Mouse (Mus musculus) heart, embryonic 16.5 days (tissue): Measurements from ENCODE around the gene Plekhg1. TPM values are rescaled to one million over a fixed set of nuclear protein-coding genes. Genes with fewer than 3 reads are reported as not detected.

Source experiments
- ATAC-seq: fragments of 200-750 bp; cut with Nextera tagmentation; replicated peaks from 2 replicates; pipeline ENCODE4 v1.8.0; 2017; ENCODE audit warnings: moderate number of reproducible peaks; ENCODE audit not compliant: insufficient read depth, low FRiP score; ENCODE audit errors: extremely low read depth
- H3K27ac ChIP-seq: fragments of 300-500 bp; sonication (generic); 2 replicates; pipeline ENCODE4 v1.5.1; 2014; ENCODE audit warnings: mild to moderate bottlenecking, low read length, control low read depth, moderate library complexity
- H3K27me3 ChIP-seq: fragments of 300-500 bp; sonication (generic); 2 replicates; pipeline ENCODE4 v1.6.1; 2014; ENCODE audit warnings: low read length, mixed read lengths; ENCODE audit not compliant: control insufficient read depth, insufficient read depth
- H3K36me3 ChIP-seq: fragments of 300-500 bp; sonication (generic); 2 replicates; pipeline ENCODE4 v1.6.1; 2014; ENCODE audit not compliant: control insufficient read depth, insufficient read depth
- H3K4me1 ChIP-seq: fragments of 300-500 bp; sonication (generic); 2 replicates; pipeline ENCODE4 v1.6.1; 2014; ENCODE audit warnings: low read length, mixed read lengths; ENCODE audit not compliant: control insufficient read depth, insufficient read depth
- H3K4me2 ChIP-seq: fragments of 300-500 bp; sonication (generic); 2 replicates; pipeline ENCODE4 v1.6.1; 2014; ENCODE audit warnings: low read depth, mild to moderate bottlenecking, control low read depth, low read length
- H3K4me3 ChIP-seq: fragments of 300-500 bp; sonication (generic); 2 replicates; pipeline ENCODE4 v1.5.1; 2014; ENCODE audit warnings: mild to moderate bottlenecking, control low read depth, low read length
- H3K9ac ChIP-seq: fragments of 300-500 bp; sonication (generic); 2 replicates; pipeline ENCODE4 v1.6.1; 2014; ENCODE audit warnings: low read length, control low read depth
- H3K9me3 ChIP-seq: fragments of 300-500 bp; sonication (generic); replicated peaks from 2 replicates; pipeline ENCODE4 v1.6.1; 2016; ENCODE audit warnings: low read length; ENCODE audit not compliant: control insufficient read depth
- WGBS: fragments of 180-500 bp; shearing (Covaris S2); extraction: QIAGEN DNeasy Blood & Tissue Kit; methylation state at CpG from one replicate; pipeline ENCODE4 v1.1.7; 2014; 5-methylcytosine and 5-hydroxymethylcytosine counted together
- polyA plus RNA-seq: library from polyadenylated mRNA; unstranded; fragments of >200 nt; fragmentation: Nextera tagmentation; extraction: Ambion mirVana; gene quantifications from 2 replicates; pipeline ENCODE4 v1.2.1, GENCODE M21; 2015

The Plekhg1 gene
- polyA plus RNA-seq, 1 experiment from 2014 or later, result 9.3 TPM

DNA sequence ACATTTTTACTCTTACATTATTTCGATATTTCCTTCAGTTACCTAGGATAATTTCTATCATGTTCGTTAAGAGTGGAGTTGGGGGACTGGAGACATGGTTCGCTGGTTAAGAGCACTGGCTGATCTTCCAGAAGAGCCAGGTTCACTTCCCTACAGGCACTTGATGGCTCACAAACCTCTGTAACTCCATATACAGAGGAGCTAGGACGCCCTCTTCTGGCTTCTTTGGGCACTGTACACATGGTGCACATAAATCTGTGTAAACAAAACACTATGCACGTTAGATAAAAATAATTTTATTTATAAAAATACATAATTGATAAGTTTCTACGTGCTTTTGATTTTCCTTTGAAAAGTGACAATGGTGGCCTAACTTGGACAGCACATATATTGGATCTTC lies 61.1 kb downstream of the Plekhg1 start:
- WGBS, result 78% methylated on average over 6 of the region's 6 CpGs
- no peak overlapping the region for H3K27ac ChIP-seq
- H3K27me3 ChIP-seq, result no peaks in the 10 kb centered on the region
- no peak overlapping the region for H3K4me2 ChIP-seq
- no peaks in the 10 kb centered on the region for H3K9me3 ChIP-seq
- no peaks in the 10 kb centered on the region for H3K36me3 ChIP-seq
- no peak overlapping the region for H3K9ac ChIP-seq
- H3K4me1 ChIP-seq, result peaks cover 4% of the 10 kb centered on the region; the same call in 1 of the 2 replicates
- no peak overlapping the region for H3K4me3 ChIP-seq
- ATAC-seq, result no peak

DNA sequence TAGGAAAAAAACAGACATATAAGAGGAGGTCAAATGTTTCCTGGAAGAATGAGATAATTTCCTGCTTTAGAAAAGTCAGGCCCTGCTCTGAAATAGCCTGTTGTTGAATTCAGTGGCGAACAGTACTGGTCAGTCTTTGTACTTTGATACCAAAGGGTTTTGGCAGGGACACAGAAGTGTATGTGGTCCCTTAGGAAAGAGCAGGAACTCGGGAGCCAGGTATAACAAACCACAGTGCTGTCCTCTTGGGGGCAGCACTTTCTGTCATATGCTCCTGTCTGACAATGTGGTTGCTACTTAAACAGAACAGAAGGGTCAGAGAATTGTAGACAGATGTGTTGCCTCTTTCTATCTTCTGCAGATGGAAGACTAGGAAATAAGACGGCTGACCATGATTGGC lies 65.2 kb downstream of the Plekhg1 start:
- ATAC-seq, result peak; percentile 37
- no peaks in the 10 kb centered on the region for H3K36me3 ChIP-seq
- H3K9ac ChIP-seq, result no peak overlapping the region
- H3K4me1 ChIP-seq, result peaks cover 10% of the 10 kb centered on the region
- no peak overlapping the region for H3K27ac ChIP-seq
- H3K4me3 ChIP-seq, result no peak overlapping the region
- WGBS, result 24% methylated on average over 3 of the region's 3 CpGs
- H3K4me2 ChIP-seq, result no peak overlapping the region
- H3K27me3 ChIP-seq, result no peaks in the 10 kb centered on the region
- no peaks in the 10 kb centered on the region for H3K9me3 ChIP-seq

DNA sequence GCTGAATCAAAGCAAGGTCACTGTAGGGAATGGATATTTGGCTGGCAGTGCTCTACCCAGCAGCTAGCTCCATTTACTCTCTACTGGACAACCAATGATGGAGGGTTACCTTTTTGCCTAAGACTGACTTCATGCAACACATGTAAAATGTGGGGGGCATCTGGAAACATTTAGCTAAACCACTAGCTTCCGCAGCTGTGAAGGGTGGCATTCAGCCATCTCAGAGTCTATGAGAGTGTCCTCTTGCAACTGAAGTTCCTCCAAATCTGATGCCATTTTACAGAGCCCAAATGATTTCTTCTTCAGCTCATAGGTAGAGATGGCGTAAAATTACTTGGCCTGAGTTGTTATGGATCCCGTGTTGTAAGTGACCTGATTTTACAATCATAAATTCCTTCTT lies 67.8 kb downstream of the Plekhg1 start:
- no peak for ATAC-seq
- no peak overlapping the region for H3K27ac ChIP-seq
- H3K27me3 ChIP-seq, result no peaks in the 10 kb centered on the region
- H3K4me1 ChIP-seq, result peaks cover 19% of the 10 kb centered on the region
- H3K9me3 ChIP-seq, result no peaks in the 10 kb centered on the region
- no peaks in the 10 kb centered on the region for H3K36me3 ChIP-seq
- WGBS, result 92% methylated on average over 3 of the region's 3 CpGs
- no peak overlapping the region for H3K4me2 ChIP-seq
- H3K4me3 ChIP-seq, result no peak overlapping the region
- H3K9ac ChIP-seq, result no peak overlapping the region

DNA sequence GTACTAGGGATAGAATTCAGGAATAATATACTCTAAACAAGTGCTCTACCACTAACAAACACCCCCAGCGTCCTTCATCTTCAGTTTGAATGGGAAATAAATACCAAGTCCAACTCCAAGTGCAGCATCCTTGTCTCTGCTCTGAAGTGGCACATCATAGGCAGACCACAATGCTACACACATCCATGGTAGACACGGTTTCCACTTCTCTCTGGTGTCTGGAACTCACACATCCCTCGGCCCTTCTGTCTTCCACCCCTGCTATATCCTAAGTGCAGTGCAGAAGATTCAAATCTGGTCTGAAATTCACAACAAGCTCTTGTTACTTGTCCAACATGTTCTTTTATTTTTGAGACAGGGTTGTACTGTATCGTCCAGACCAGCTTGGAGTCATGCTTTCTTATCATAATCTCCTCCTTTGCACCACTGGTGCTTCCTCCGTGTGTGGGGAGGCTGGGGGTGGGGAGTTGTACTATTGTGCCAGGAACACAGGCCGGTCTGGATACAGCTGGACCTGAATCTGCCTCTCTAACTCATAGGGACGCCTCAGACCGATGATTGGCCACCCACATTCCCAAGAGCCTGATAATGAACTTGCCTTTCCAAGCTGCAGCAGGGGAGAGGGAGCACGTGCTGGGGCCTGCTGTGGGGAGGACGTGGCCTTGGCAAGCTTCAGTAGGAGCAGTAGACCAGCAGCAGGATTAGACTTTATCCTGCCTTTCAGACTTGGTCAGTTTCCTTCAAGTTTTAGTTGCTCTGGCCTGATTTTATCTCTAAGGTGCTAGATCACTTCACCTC lies 70.5 kb downstream of the Plekhg1 start:
- Histone ChIP-seq H3K4me3 (no peak overlapping the region), H3K9ac (no peak overlapping the region), H3K36me3 (no peaks in the 10 kb centered on the region), H3K4me2 (no peak overlapping the region), H3K27ac (peak overlapping the region; percentile 31; the same call in 1 of the 2 replicates), H3K9me3 (no peaks in the 10 kb centered on the region), H3K4me1 (peaks cover 19% of the 10 kb centered on the region), H3K27me3 (no peaks in the 10 kb centered on the region)
- WGBS, result 30% methylated on average over 10 of the region's 10 CpGs
- peak; percentile 86 for ATAC-seq

DNA sequence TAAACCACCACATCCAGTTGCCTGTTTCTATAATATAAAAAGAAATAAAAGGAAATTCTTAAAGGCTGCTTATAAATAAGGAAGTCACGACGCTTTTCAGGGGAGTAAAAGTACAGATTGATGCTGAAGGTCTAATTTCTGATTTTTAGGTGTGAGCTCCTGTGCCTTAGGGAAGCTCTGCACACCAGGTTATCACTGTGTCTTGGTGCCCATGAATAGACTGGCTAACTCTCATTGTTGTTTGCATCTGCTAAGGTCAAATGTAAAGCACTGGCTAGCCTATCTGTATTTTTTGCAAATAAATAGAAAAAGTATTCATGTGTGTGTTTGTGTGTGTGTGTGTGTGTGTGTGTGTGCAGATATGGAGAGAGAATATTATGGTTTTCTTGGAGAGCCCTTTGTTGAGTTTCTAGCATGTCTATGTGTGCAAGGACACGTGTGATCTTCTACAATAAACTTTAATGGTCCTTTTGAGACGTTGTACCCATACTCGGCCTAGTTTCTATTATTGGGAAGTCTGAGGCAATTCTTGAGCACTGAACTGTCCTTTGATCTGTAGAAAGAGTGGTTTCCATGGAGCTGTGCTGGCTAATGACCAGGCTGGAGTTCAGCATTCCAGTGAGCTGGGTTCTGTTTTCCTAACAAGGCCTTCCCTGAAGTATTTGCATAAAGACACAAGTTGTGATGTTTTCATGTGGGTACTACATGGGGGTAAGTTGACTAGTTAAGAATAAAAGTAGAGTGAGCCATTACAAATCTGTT lies 79.0 kb downstream of the Plekhg1 start:
- Histone ChIP-seq H3K4me3 (no peak overlapping the region), H3K27ac (no peak overlapping the region), H3K36me3 (no peaks in the 10 kb centered on the region), H3K27me3 (no peaks in the 10 kb centered on the region), H3K4me2 (no peak overlapping the region), H3K4me1 (peaks cover 3% of the 10 kb centered on the region; the same call in 1 of the 2 replicates), H3K9ac (no peak overlapping the region), H3K9me3 (no peaks in the 10 kb centered on the region)
- 62% methylated on average over 5 of the region's 5 CpGs for WGBS
- ATAC-seq, result no peak

DNA sequence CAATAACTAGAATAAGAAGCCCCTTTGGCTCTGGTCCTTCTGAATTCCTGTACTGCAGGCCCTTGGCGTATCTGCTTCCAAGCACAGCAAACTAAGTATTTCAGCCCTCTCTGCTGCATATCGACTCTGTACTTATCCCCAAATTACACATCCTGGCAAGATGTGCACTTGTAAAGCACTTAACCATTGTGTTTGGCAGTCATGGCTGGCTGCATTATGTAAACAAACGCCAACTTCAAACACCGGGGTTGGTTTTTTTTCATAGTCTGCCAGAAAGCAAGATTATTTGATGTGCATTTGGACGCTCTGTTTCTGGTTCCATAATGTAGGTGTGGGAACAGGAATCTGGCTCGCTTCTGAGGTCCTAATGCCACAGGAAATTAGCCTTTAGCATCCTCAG lies 83.7 kb downstream of the Plekhg1 start:
- H3K27ac ChIP-seq, result no peak overlapping the region
- no peaks in the 10 kb centered on the region for H3K9me3 ChIP-seq
- H3K27me3 ChIP-seq, result no peaks in the 10 kb centered on the region
- 71% methylated on average over 6 of the region's 6 CpGs for WGBS
- no peak overlapping the region for H3K4me2 ChIP-seq
- no peak overlapping the region for H3K4me3 ChIP-seq
- H3K36me3 ChIP-seq, result no peaks in the 10 kb centered on the region
- no peak overlapping the region for H3K9ac ChIP-seq
- peaks cover 3% of the 10 kb centered on the region; the same call in 1 of the 2 replicates for H3K4me1 ChIP-seq
- no peak for ATAC-seq

DNA sequence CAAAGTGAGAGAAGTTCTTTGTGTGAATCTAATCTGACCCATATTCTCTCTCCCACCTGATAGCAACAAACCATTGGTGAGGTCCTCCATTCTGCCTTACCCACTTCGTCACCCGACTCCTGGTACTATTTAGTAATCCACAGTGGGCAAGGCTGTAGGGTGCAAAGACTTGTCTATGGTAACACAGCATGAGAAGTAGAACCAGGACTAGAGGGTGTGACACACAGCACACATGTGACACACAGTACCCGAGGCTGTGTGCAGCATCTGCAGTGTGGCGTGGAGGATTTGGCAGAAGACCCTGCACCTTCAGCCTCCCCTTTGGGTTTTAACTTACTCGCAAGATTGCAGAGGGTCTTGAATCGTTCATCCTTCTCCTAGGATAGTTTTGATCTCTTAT lies 85.9 kb downstream of the Plekhg1 start:
- 81% methylated on average over 6 of the region's 6 CpGs for WGBS
- Histone ChIP-seq H3K9ac (no peak overlapping the region), H3K36me3 (no peaks in the 10 kb centered on the region), H3K27ac (no peak overlapping the region), H3K4me2 (no peak overlapping the region), H3K27me3 (no peaks in the 10 kb centered on the region), H3K9me3 (no peaks in the 10 kb centered on the region), H3K4me3 (no peak overlapping the region), H3K4me1 (no peaks in the 10 kb centered on the region)
- no peak for ATAC-seq

DNA sequence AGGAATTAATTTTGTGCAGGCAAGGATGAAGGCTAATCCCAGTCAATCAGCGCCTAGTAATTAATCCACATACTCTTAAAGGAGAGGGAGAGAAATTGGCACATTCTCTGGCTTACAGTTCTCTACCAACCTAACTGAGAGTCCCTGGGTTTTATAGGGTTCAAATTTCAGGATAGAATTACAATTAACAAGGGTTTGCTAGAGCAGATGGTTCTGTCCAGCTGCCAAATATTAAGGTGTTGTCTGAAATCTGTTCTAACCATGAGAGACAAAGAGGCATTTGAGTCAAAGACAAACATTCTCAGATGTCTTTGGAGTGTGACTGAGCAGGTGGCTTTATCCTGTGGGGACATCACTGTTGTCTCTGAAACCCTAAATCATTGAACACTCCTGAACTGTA lies 87.2 kb downstream of the Plekhg1 start:
- H3K36me3 ChIP-seq, result no peaks in the 10 kb centered on the region
- no peak overlapping the region for H3K4me2 ChIP-seq
- H3K27me3 ChIP-seq, result no peaks in the 10 kb centered on the region
- H3K9me3 ChIP-seq, result no peaks in the 10 kb centered on the region
- H3K4me3 ChIP-seq, result no peak overlapping the region
- no peak for ATAC-seq
- H3K9ac ChIP-seq, result no peak overlapping the region
- 78% methylated on average over 1 of the region's 1 CpGs for WGBS
- no peaks in the 10 kb centered on the region for H3K4me1 ChIP-seq
- no peak overlapping the region for H3K27ac ChIP-seq

DNA sequence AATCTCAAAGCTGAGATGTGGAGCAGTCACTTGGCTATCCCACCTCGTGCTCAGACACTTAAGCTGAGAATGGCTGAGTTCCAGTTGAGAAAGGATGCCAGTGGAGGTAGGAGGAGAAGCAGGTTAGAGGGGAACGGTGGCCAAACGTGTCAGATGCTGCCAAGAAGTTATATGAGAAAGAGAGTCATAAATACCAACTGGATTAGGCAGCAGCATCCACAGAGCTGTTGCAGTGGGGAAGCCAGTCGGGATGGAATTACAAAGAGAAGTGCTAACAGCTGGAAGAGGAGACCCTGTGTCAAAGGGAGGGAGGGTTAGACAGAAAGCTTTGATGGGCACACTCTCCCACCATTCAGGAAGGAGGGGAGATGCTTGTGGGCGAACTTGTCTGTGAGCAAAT lies 89.3 kb downstream of the Plekhg1 start:
- no peaks in the 10 kb centered on the region for H3K9me3 ChIP-seq
- no peaks in the 10 kb centered on the region for H3K27me3 ChIP-seq
- H3K4me1 ChIP-seq, result no peaks in the 10 kb centered on the region
- no peak overlapping the region for H3K27ac ChIP-seq
- H3K4me3 ChIP-seq, result no peak overlapping the region
- no peak overlapping the region for H3K4me2 ChIP-seq
- no peaks in the 10 kb centered on the region for H3K36me3 ChIP-seq
- no peak for ATAC-seq
- WGBS, result 28% methylated on average over 5 of the region's 5 CpGs
- H3K9ac ChIP-seq, result no peak overlapping the region
